Mouse (Mus musculus): Measurements from ENCODE around the gene Trafd1. TPM values are rescaled to one million over a fixed set of nuclear protein-coding genes. Genes with fewer than 3 reads are reported as not detected.

The Trafd1 gene
- polyA plus RNA-seq (2012; ENCODE audit: low replicate concordance), result 36.8 and 57.1 TPM in 2 replicates

DNA sequence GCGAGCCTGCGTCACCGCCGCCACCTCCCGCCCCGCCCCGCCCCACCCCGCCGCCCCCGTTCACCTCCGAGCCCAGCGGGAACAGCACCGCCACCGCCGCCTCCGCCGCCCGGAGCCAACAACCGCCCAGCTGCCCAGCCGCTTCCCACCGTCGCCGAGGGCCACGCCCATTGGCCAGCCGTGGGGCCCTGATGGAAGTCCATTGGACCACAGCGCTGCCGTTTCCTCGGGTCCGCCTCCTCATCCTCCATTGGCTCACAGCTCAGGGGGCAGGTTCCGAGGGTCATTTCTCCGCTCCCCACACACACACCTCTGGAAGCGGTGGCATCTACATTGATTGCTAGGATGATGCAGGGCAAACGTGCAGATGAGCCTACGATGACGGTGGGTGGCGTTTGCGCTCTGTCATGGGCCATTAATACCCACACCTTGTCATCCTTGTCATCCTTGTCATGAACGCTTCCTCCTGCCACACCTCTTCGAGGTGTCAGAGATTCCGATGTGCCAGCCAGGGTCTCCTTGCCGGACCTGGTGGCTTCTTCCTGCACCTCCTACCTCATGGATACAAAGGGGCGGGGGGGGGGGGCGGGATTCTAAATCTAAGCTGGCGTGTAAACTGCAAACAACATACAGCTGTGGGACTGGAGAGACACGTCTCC, at the start of gene Trafd1:
Trafd1 (minus strand) TSS at position 172 of the 659 bp plus-strand sequence.

DNA sequence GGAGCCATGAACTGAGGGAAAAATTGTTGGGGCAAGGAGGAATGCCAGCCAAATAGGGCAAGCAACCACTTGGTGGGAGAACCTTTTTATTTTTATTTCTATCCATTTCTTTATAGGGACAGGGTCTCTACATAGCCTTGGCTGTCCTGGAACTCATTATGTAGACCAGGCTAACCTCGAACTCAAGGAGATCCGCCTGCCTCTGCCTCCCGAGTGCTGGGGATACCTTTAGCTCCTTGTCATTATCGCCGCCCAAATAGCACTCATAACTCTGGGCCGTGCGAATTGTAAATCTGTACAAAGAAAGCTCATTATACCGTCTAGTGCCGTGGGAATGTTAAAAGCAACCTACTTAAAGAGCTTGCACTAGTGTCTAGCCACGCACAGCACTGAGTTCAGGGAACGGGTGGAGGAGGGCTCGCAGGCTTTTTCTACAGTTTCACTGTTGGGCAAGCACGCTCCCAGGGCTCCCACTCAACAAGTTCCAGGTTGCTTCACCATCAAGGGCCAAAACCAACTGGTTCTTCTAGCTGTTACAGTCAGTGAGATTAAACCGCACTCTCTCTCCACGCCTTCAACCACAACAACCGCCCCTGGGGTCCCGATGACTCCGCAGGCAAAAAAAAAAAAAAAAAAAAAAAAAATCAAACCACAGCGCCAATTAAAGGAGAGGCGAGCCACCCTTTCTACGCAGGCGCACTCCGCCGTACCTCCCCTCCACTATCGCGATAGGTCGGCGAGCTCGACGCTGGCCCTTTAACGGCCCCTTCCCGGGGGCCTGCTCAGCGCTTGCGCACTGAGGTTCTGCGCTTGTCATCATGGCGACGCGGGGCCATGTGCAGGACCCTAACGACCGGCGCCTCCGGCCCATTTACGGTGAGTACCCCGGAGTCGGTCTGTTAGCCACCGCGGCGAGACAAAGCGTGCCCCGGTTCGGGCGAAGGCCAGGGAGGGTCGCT, 12.0 kb upstream of the Trafd1 start, which contains the start of gene Naa25:
Naa25 (plus strand) TSS at position 750 of the 959 bp plus-strand sequence.

Other genes starting within 250 kb of the Trafd1 start
- gene Ptpn11, start 194.2 kb downstream of the Trafd1 start, polyA plus RNA-seq (2012; ENCODE audit: low replicate concordance), result 24.0 and 24.5 TPM in 2 replicates
- gene Rpl6, start 181.2 kb downstream of the Trafd1 start, polyA plus RNA-seq (2012; ENCODE audit: low replicate concordance), result 94.2 and 490 TPM in 2 replicates
- 11.5 and 21.8 TPM in 2 replicates for gene Hectd4, start 165.4 kb downstream of the Trafd1 start, polyA plus RNA-seq (2012; ENCODE audit: low replicate concordance)
- gene Naa25, start 12.3 kb upstream of the Trafd1 start, polyA plus RNA-seq (2012; ENCODE audit: low replicate concordance), result 1.6 and 3.6 TPM in 2 replicates
- 0.36 and 1.7 TPM in 2 replicates for gene Tmem116, start 66.3 kb upstream of the Trafd1 start, polyA plus RNA-seq (2012; ENCODE audit: low replicate concordance)
- 193 and 340 TPM in 2 replicates for gene Erp29, start 66.9 kb upstream of the Trafd1 start, polyA plus RNA-seq (2012; ENCODE audit: low replicate concordance)
- gene Adam1b, start 117.8 kb upstream of the Trafd1 start, polyA plus RNA-seq (2012; ENCODE audit: low replicate concordance), result not detected in 2 replicates
- 0.22 and 0.35 TPM in 2 replicates for gene Adam1a, start 159.8 kb upstream of the Trafd1 start, polyA plus RNA-seq (2012; ENCODE audit: low replicate concordance)
- gene Gm42878, start 159.8 kb upstream of the Trafd1 start, polyA plus RNA-seq (2012; ENCODE audit: low replicate concordance), result 0.12 TPM in 1 of 2 replicates, not detected in the other
- gene Mapkapk5, start 160.3 kb upstream of the Trafd1 start, polyA plus RNA-seq (2012; ENCODE audit: low replicate concordance), result 16.9 and 51.0 TPM in 2 replicates
- gene Aldh2, start 208.2 kb upstream of the Trafd1 start, polyA plus RNA-seq (2012; ENCODE audit: low replicate concordance), result 363 and 626 TPM in 2 replicates
- 2.0 and 4.2 TPM in 2 replicates for gene Acad12, start 233.3 kb upstream of the Trafd1 start, polyA plus RNA-seq (2012; ENCODE audit: low replicate concordance)

Measured in hematopoietic multipotent progenitor cell, adult 10-12 weeks (in vitro differentiated cells).